Comparison of ENCODE assay signal across 1 mouse cellular context in genomic region chr6:94518171-94518570, GRCm38 (mm10).
TF ChIP-seq lines count a peak whose summit lies in the region.

No protein-coding gene starts in this region.

TF ChIP-seq in CH12.LX, 34 proteins besides CTCF, POLR2A, EP300 and RAD21 (continued from another document):
- TF ChIP-seq CHD2 (IDR thresholded peaks at IDR 0.05; ENCODE audit: low read length) (peak; percentile 47; the same call in 1 of the 2 replicates), BHLHE40 (IDR thresholded peaks at IDR 0.05; ENCODE audit: low read depth, low read length) (peak; percentile 74), GABPA (IDR thresholded peaks at IDR 0.05; ENCODE audit: insufficient replicate concordance, low read depth, low read length) (no peak), HCFC1 (IDR thresholded peaks at IDR 0.05; ENCODE audit: low read depth, low read length) (no peak), SIN3A (IDR thresholded peaks at IDR 0.05; ENCODE audit: low read length) (no peak), ZKSCAN1 (IDR thresholded peaks at IDR 0.05; ENCODE audit: borderline replicate concordance, low read depth, low read length) (no peak), TCF12 (IDR thresholded peaks at IDR 0.05; ENCODE audit: low read depth, low read length) (peak; percentile 73; the same call in 1 of the 2 replicates), ETS1 (conservative IDR thresholded peaks at IDR 0.05; ENCODE audit: low read depth, low read length) (peak; percentile 84), POLR2AphosphoS2 (IDR thresholded peaks at IDR 0.05; ENCODE audit: low read depth, low read length) (no peak), CHD1 (IDR thresholded peaks at IDR 0.05; ENCODE audit: low read depth, low read length) (no peak), MAZ (IDR thresholded peaks at IDR 0.05; ENCODE audit: low read depth, low read length) (no peak), ELF1 (IDR thresholded peaks at IDR 0.05; ENCODE audit: low read depth, low read length) (no peak)
